Mouse (Mus musculus) forebrain, postnatal 0 days (tissue): ENCODE measurements around the gene Gm26965. TPM values are rescaled to one million over a fixed set of nuclear protein-coding genes. Genes with fewer than 3 reads are reported as not detected.

ENCODE experiments used
- ATAC-seq: fragments of 200-750 bp; cut with Nextera tagmentation; 2 replicates; pipeline ENCODE4 v1.8.0; 2017; ENCODE audit warnings: mild to moderate bottlenecking, moderate library complexity
- DNase-seq: peaks from one replicate; pipeline ENCODE4 v3.0.0-alpha.2; 2015
- H3K27ac ChIP-seq: fragments of 300-500 bp; sonication (generic); 2 replicates; pipeline ENCODE4 v1.5.1; 2014; ENCODE audit warnings: low read depth, mild to moderate bottlenecking, antibody characterized with exemption, low read length, moderate library complexity, mixed read lengths
- H3K27me3 ChIP-seq: fragments of 300-500 bp; sonication (generic); 2 replicates; pipeline ENCODE4 v1.6.1; 2014; ENCODE audit warnings: mild to moderate bottlenecking, low read length, mixed read lengths; ENCODE audit not compliant: insufficient read depth
- H3K36me3 ChIP-seq: fragments of 300-500 bp; sonication (generic); 2 replicates; pipeline ENCODE4 v1.6.1; 2014; ENCODE audit warnings: mild to moderate bottlenecking, moderate library complexity; ENCODE audit not compliant: insufficient read depth
- H3K4me1 ChIP-seq: fragments of 300-500 bp; sonication (generic); 2 replicates; pipeline ENCODE4 v1.6.1; 2014; ENCODE audit warnings: antibody characterized with exemption; ENCODE audit not compliant: insufficient read depth
- H3K4me2 ChIP-seq: fragments of 300-500 bp; sonication (generic); 2 replicates; pipeline ENCODE4 v1.6.1; 2014; ENCODE audit warnings: low read depth, mild to moderate bottlenecking, moderate library complexity
- H3K4me3 ChIP-seq: fragments of 300-500 bp; sonication (generic); 2 replicates; pipeline ENCODE4 v1.5.1; 2014; ENCODE audit warnings: low read depth, low read length, mixed read lengths
- H3K9ac ChIP-seq: fragments of 300-500 bp; sonication (generic); 2 replicates; pipeline ENCODE4 v1.6.1; 2014; ENCODE audit warnings: mild to moderate bottlenecking
- H3K9me3 ChIP-seq: fragments of 300-500 bp; sonication (generic); 2 replicates; pipeline ENCODE4 v1.6.1; 2016; ENCODE audit warnings: low read length
- CTCF ChIP-seq: sonication (generic); IDR thresholded peaks from 2 replicates; pipeline ENCODE4 v1.5.1; 2016; ENCODE audit warnings: antibody characterized with exemption, control low read depth, low read depth
- WGBS: fragments of 180-500 bp; shearing (Covaris S2); extraction: QIAGEN DNeasy Blood & Tissue Kit; methylation state at CpG from one replicate; pipeline ENCODE4 v1.1.7; 2014; 5-methylcytosine and 5-hydroxymethylcytosine counted together
- polyA plus RNA-seq: library from polyadenylated mRNA; unstranded; fragments of >200 nt; fragmentation: Nextera tagmentation; extraction: Ambion mirVana; gene quantifications from 2 replicates; pipeline ENCODE4 v1.2.1, GENCODE M21; 2015
- total RNA-seq: library from RNA; depleted of rRNA; stranded (reverse); fragments of >200 nt; gene quantifications from 2 replicates; pipeline ENCODE4 v1.2.3, GENCODE M21; 2014; rRNA removed

Gene Gm26965
- total and polyA plus RNA-seq, 2 experiments from 2014 or later: 0.43 TPM; not detected in 1

DNA sequence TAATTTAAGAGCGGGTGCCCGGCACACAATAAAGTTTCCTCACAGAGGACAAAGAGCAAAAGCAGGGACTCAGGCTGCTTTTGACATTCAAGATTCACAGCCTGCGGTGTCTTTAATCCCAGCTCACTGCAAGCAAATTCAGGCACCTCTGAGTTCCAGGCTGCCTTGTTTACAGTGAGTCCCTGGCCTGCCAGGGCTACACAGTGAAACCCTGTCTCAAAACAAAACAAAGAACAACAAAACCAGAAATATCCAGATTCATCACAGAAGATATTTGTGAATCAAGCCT is 74.0 kb downstream of the Gm26965 start:
- 2% methylated on average over 3 of the region's 3 CpGs for WGBS
- ATAC-seq (peak; percentile 15), DNase-seq (no peak)
- Histone ChIP-seq H3K9me3 (no peaks in the 10 kb centered on the region), H3K4me2 (peak overlapping the region; percentile 82), H3K4me1 (no peaks in the 10 kb centered on the region; the same call in 1 of the 2 replicates), H3K4me3 (peak overlapping the region; percentile 50), H3K27me3 (no peaks in the 10 kb centered on the region), H3K36me3 (no peaks in the 10 kb centered on the region), H3K27ac (no peak overlapping the region), H3K9ac (0 out of 2 replicates have a peak overlapping the region, but pooled peaks have one; percentile 56)
- no peak for TF ChIP-seq CTCF

DNA sequence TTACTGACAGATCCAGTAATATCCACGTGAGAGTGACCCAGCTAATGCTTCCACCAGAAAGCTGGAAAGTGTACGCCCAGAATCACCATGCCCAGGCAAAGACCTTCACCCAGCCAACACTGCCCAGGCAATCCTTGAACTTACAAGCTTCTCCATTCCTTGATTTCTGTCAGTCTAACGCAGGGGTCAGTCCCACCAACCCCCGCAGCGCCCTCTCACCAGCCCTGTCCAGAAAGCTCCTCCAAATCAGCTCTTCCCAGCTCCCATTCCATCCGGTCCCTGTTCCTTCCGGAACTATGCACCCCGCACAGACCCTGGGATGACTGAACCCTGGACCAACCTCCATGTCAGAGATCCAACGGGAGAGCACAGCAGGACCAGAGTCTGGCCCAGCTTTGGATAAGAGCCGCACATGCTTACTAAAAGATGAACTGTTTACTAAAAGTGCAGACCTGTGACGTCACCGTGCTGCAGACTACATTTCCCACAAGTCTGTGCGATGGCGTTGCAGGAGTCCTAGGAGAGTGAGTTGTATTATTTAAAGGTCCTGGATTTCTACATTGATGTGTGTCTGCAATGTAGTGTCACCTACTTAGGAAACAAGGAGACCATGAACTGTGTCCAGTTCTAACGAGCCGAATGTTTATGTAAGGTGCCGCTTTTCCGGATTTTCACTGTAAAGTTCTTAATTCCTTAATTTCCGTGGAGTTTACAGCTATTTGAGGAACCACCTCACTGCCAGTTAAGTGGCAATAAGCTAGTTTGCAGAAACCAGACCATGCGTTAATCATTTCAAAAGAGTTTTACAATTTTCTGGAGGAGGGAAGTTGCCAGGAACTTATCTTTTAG is 74.6 kb downstream of the Gm26965 start, which contains the start of gene Zfp874a:
Gene Zfp874a, minus strand, starts transcription at position 453 of the 849 bp plus-strand sequence.
- Histone ChIP-seq H3K4me2 (peak within 1 kb of the TSS; percentile 82), H3K36me3 (peaks cover 3% of the 10 kb centered on the region; the same call in 1 of the 2 replicates), H3K9me3 (no peaks in the 10 kb centered on the region), H3K4me3 (peak within 1 kb of the TSS; percentile 50), H3K9ac (peak within 1 kb of the TSS; percentile 56), H3K27ac (no peak within 1 kb of the TSS), H3K27me3 (no peaks in the 10 kb centered on the region), H3K4me1 (no peaks in the 10 kb centered on the region; the same call in 1 of the 2 replicates)
- DNase-seq (peak; percentile 90), ATAC-seq (peak; percentile 98)
- 2% methylated on average over 20 of the region's 20 CpGs for WGBS
- TF ChIP-seq CTCF: no peak

Other genes starting within 250 kb of the Gm26965 start
- gene Zfp458, start 247.7 kb downstream of the Gm26965 start, total RNA-seq: 15.5 and 16.6 TPM in 2 replicates
- gene Zfp458, start 247.7 kb downstream of the Gm26965 start, polyA plus RNA-seq: 2.9 and 3.1 TPM in 2 replicates
- gene Zfp457, start 219.7 kb downstream of the Gm26965 start, total RNA-seq: 0.81 and 1.5 TPM in 2 replicates
- gene Zfp457, start 219.7 kb downstream of the Gm26965 start, polyA plus RNA-seq: 0.31 and 0.41 TPM in 2 replicates
- gene Zfp595, start 193.6 kb downstream of the Gm26965 start, total RNA-seq: 3.0 and 3.2 TPM in 2 replicates
- 0.50 and 0.54 TPM in 2 replicates for gene Zfp595, start 193.6 kb downstream of the Gm26965 start, polyA plus RNA-seq
- not detected in 2 replicates for gene Gm28044, start 165.6 kb downstream of the Gm26965 start, total RNA-seq
- gene Gm28044, start 165.6 kb downstream of the Gm26965 start, polyA plus RNA-seq: not detected in 2 replicates
- gene Zfp953, start 165.5 kb downstream of the Gm26965 start, total RNA-seq: 1.2 and 2.0 TPM in 2 replicates
- 0.19 and 0.39 TPM in 2 replicates for gene Zfp953, start 165.5 kb downstream of the Gm26965 start, polyA plus RNA-seq
- not detected in 2 replicates for gene Gm28041, start 150.4 kb downstream of the Gm26965 start, total RNA-seq
- not detected in 2 replicates for gene Gm28041, start 150.4 kb downstream of the Gm26965 start, polyA plus RNA-seq
- gene Zfp456, start 150.3 kb downstream of the Gm26965 start, total RNA-seq: 0.57 and 1.1 TPM in 2 replicates
- gene Zfp456, start 150.3 kb downstream of the Gm26965 start, polyA plus RNA-seq: 0.18 and 0.23 TPM in 2 replicates
- 2.4 and 12.1 TPM in 2 replicates for gene Zfp429, start 126.3 kb downstream of the Gm26965 start, total RNA-seq
- gene Zfp429, start 126.3 kb downstream of the Gm26965 start, polyA plus RNA-seq: 1.1 and 1.6 TPM in 2 replicates
- 1.9 and 2.1 TPM in 2 replicates for gene Zfp459, start 104.7 kb downstream of the Gm26965 start, total RNA-seq
- 0.53 and 0.71 TPM in 2 replicates for gene Zfp459, start 104.7 kb downstream of the Gm26965 start, polyA plus RNA-seq
- gene Zfp874a, start 74.5 kb downstream of the Gm26965 start, total RNA-seq: 10.0 and 12.8 TPM in 2 replicates
- gene Zfp874a, start 74.5 kb downstream of the Gm26965 start, polyA plus RNA-seq: 3.6 and 4.7 TPM in 2 replicates
- 9.3 and 17.5 TPM in 2 replicates for gene Zfp874b, start 41.9 kb downstream of the Gm26965 start, total RNA-seq
- gene Zfp874b, start 41.9 kb downstream of the Gm26965 start, polyA plus RNA-seq: 2.3 TPM in 2 replicates
- 4.9 and 9.2 TPM in 2 replicates for gene Zfp58, start 25.6 kb downstream of the Gm26965 start, total RNA-seq
- gene Zfp58, start 25.6 kb downstream of the Gm26965 start, polyA plus RNA-seq: 3.6 and 4.9 TPM in 2 replicates
- gene Zfp87, start within 50 bp of the Gm26965 start, total RNA-seq: 26.8 and 29.2 TPM in 2 replicates
- gene Zfp87, start within 50 bp of the Gm26965 start, polyA plus RNA-seq: 33.9 and 40.1 TPM in 2 replicates
- gene Zfp748, start 27.7 kb upstream of the Gm26965 start, total RNA-seq: 19.3 and 20.9 TPM in 2 replicates
- 6.8 and 7.1 TPM in 2 replicates for gene Zfp748, start 27.7 kb upstream of the Gm26965 start, polyA plus RNA-seq
- 17.9 and 18.9 TPM in 2 replicates for gene Zfp729b, start 83.6 kb upstream of the Gm26965 start, total RNA-seq
- 4.2 and 4.3 TPM in 2 replicates for gene Zfp729b, start 83.6 kb upstream of the Gm26965 start, polyA plus RNA-seq
- not detected in 2 replicates for gene Gm49345, start 111.6 kb upstream of the Gm26965 start, total RNA-seq
- 1.7 and 2.2 TPM in 2 replicates for gene Gm49345, start 111.6 kb upstream of the Gm26965 start, polyA plus RNA-seq
- 7.8 and 9.1 TPM in 2 replicates for gene Zfp729a, start 111.6 kb upstream of the Gm26965 start, total RNA-seq
- gene Zfp729a, start 111.6 kb upstream of the Gm26965 start, polyA plus RNA-seq: 2.6 and 3.1 TPM in 2 replicates
- 18.6 and 20.5 TPM in 2 replicates for gene Zfp738, start 160.9 kb upstream of the Gm26965 start, total RNA-seq
- gene Zfp738, start 160.9 kb upstream of the Gm26965 start, polyA plus RNA-seq: 5.9 and 7.5 TPM in 2 replicates
- 23.5 and 24.1 TPM in 2 replicates for gene Zfp65, start 203.0 kb upstream of the Gm26965 start, total RNA-seq
- gene Zfp65, start 203.0 kb upstream of the Gm26965 start, polyA plus RNA-seq: 3.0 and 5.6 TPM in 2 replicates
- 11.5 and 12.1 TPM in 2 replicates for gene Zfp85, start 229.1 kb upstream of the Gm26965 start, total RNA-seq
- gene Zfp85, start 229.1 kb upstream of the Gm26965 start, polyA plus RNA-seq: 3.8 and 4.1 TPM in 2 replicates